Mouse (Mus musculus): Measurements from ENCODE around the gene Gapdhs. TPM values are rescaled to one million over a fixed set of nuclear protein-coding genes. Genes with fewer than 3 reads are reported as not detected.

Gene Gapdhs
- polyA plus RNA-seq, 1 experiment, result not detected

- TF ChIP-seq USF1 (IDR thresholded peaks at IDR 0.05; ENCODE audit: low read depth) (no peak), MAX (IDR thresholded peaks at IDR 0.05) (no peak), CTCF (IDR thresholded peaks at IDR 0.05; ENCODE audit: control insufficient read depth, insufficient read depth, insufficient read length) (no peak), MYOG (IDR thresholded peaks at IDR 0.05; ENCODE audit: control insufficient read depth, extremely low read depth, insufficient read length) (no peak), FOSL1 (IDR thresholded peaks at IDR 0.05; ENCODE audit: insufficient read depth, low read length, poor library complexity, severe bottlenecking) (no peak), CEBPB (IDR thresholded peaks at IDR 0.05; ENCODE audit: low read depth) (no peak), MYOD1 (IDR thresholded peaks at IDR 0.05; ENCODE audit: control insufficient read depth, insufficient read length, low read depth) (no peak)
- H3K27me3 ChIP-seq (ENCODE audit: control insufficient read depth, insufficient read depth, insufficient read length), result peaks cover 15% of the 10 kb centered on the region
- no peak overlapping the region for H3ac ChIP-seq (ENCODE audit: control insufficient read depth, insufficient read length, low read depth)
- no peak overlapping the region for H3K4me3 ChIP-seq (ENCODE audit: insufficient read depth, poor library complexity, severe bottlenecking)
- no peaks in the 10 kb centered on the region for H3K79me3 ChIP-seq (ENCODE audit: low read depth)
- no peaks in the 10 kb centered on the region for H3K36me3 ChIP-seq (ENCODE audit: control insufficient read depth, insufficient read depth)
- H3K79me2 ChIP-seq (ENCODE audit: control insufficient read depth, insufficient read depth), result no peaks in the 10 kb centered on the region
Measured at GRCm38 (mm10) chr7:30769236-30769635, 25.8 kb upstream of the Gapdhs start.

GRCm38 (mm10) chr7:30766408-30766807, 22.9 kb upstream of the Gapdhs start:
- Histone ChIP-seq H3K4me3 (ENCODE audit: insufficient read depth, poor library complexity, severe bottlenecking) (no peak overlapping the region), H3K79me2 (ENCODE audit: control insufficient read depth, insufficient read depth) (no peaks in the 10 kb centered on the region), H3K27me3 (ENCODE audit: control insufficient read depth, insufficient read depth, insufficient read length) (peaks cover 33% of the 10 kb centered on the region), H3K79me3 (ENCODE audit: low read depth) (no peaks in the 10 kb centered on the region), H3K36me3 (ENCODE audit: control insufficient read depth, insufficient read depth) (no peaks in the 10 kb centered on the region), H3ac (ENCODE audit: control insufficient read depth, insufficient read length, low read depth) (no peak overlapping the region)
- TF ChIP-seq FOSL1 (IDR thresholded peaks at IDR 0.05; ENCODE audit: insufficient read depth, low read length, poor library complexity, severe bottlenecking), result no peak
- no peak for TF ChIP-seq USF1 (IDR thresholded peaks at IDR 0.05; ENCODE audit: low read depth)
- no peak for TF ChIP-seq MAX (IDR thresholded peaks at IDR 0.05)
- no peak for TF ChIP-seq MYOD1 (IDR thresholded peaks at IDR 0.05; ENCODE audit: control insufficient read depth, insufficient read length, low read depth)
- no peak for TF ChIP-seq MYOG (IDR thresholded peaks at IDR 0.05; ENCODE audit: control insufficient read depth, extremely low read depth, insufficient read length)
- TF ChIP-seq CTCF (IDR thresholded peaks at IDR 0.05; ENCODE audit: control insufficient read depth, insufficient read depth, insufficient read length), result no peak
- no peak for TF ChIP-seq CEBPB (IDR thresholded peaks at IDR 0.05; ENCODE audit: low read depth)

GRCm38 (mm10) chr7:30765173-30765572, 21.7 kb upstream of the Gapdhs start:
- H3K4me3 ChIP-seq (ENCODE audit: insufficient read depth, poor library complexity, severe bottlenecking), result no peak overlapping the region
- peaks cover 33% of the 10 kb centered on the region for H3K27me3 ChIP-seq (ENCODE audit: control insufficient read depth, insufficient read depth, insufficient read length)
- no peak for TF ChIP-seq MYOD1 (IDR thresholded peaks at IDR 0.05; ENCODE audit: control insufficient read depth, insufficient read length, low read depth)
- TF ChIP-seq CTCF (IDR thresholded peaks at IDR 0.05; ENCODE audit: control insufficient read depth, insufficient read depth, insufficient read length), result no peak
- TF ChIP-seq MYOG (IDR thresholded peaks at IDR 0.05; ENCODE audit: control insufficient read depth, extremely low read depth, insufficient read length), result no peak
- TF ChIP-seq FOSL1 (IDR thresholded peaks at IDR 0.05; ENCODE audit: insufficient read depth, low read length, poor library complexity, severe bottlenecking), result no peak
- TF ChIP-seq CEBPB (IDR thresholded peaks at IDR 0.05; ENCODE audit: low read depth), result no peak
- TF ChIP-seq MAX (IDR thresholded peaks at IDR 0.05), result no peak
- no peak for TF ChIP-seq USF1 (IDR thresholded peaks at IDR 0.05; ENCODE audit: low read depth)
- no peaks in the 10 kb centered on the region for H3K36me3 ChIP-seq (ENCODE audit: control insufficient read depth, insufficient read depth)
- no peak overlapping the region for H3ac ChIP-seq (ENCODE audit: control insufficient read depth, insufficient read length, low read depth)
- H3K79me2 ChIP-seq (ENCODE audit: control insufficient read depth, insufficient read depth), result no peaks in the 10 kb centered on the region
- H3K79me3 ChIP-seq (ENCODE audit: low read depth), result no peaks in the 10 kb centered on the region

GRCm38 (mm10) chr7:30763456-30763855, 20.0 kb upstream of the Gapdhs start, which contains the start of gene Dmkn:
Gene Dmkn (plus strand): TSS chr7:30763756.
- Histone ChIP-seq H3ac (ENCODE audit: control insufficient read depth, insufficient read length, low read depth) (no peak within 1 kb of the TSS), H3K79me3 (ENCODE audit: low read depth) (no peaks in the 10 kb centered on the region), H3K4me3 (ENCODE audit: insufficient read depth, poor library complexity, severe bottlenecking) (no peak within 1 kb of the TSS), H3K36me3 (ENCODE audit: control insufficient read depth, insufficient read depth) (no peaks in the 10 kb centered on the region), H3K27me3 (ENCODE audit: control insufficient read depth, insufficient read depth, insufficient read length) (peaks cover 33% of the 10 kb centered on the region), H3K79me2 (ENCODE audit: control insufficient read depth, insufficient read depth) (no peaks in the 10 kb centered on the region)
- no peak for TF ChIP-seq MYOD1 (IDR thresholded peaks at IDR 0.05; ENCODE audit: control insufficient read depth, insufficient read length, low read depth)
- TF ChIP-seq MYOG (IDR thresholded peaks at IDR 0.05; ENCODE audit: control insufficient read depth, extremely low read depth, insufficient read length), result no peak
- TF ChIP-seq FOSL1 (IDR thresholded peaks at IDR 0.05; ENCODE audit: insufficient read depth, low read length, poor library complexity, severe bottlenecking), result no peak
- no peak for TF ChIP-seq USF1 (IDR thresholded peaks at IDR 0.05; ENCODE audit: low read depth)
- TF ChIP-seq CTCF (IDR thresholded peaks at IDR 0.05; ENCODE audit: control insufficient read depth, insufficient read depth, insufficient read length), result no peak
- TF ChIP-seq CEBPB (IDR thresholded peaks at IDR 0.05; ENCODE audit: low read depth), result no peak
- no peak for TF ChIP-seq MAX (IDR thresholded peaks at IDR 0.05)

GRCm38 (mm10) chr7:30761769-30762352, 18.4 kb upstream of the Gapdhs start:
- no peak overlapping the region for H3K4me3 ChIP-seq (ENCODE audit: insufficient read depth, poor library complexity, severe bottlenecking)
- H3ac ChIP-seq (ENCODE audit: control insufficient read depth, insufficient read length, low read depth), result no peak overlapping the region
- TF ChIP-seq FOSL1 (IDR thresholded peaks at IDR 0.05; ENCODE audit: insufficient read depth, low read length, poor library complexity, severe bottlenecking) (no peak), MAX (IDR thresholded peaks at IDR 0.05) (no peak), MYOD1 (IDR thresholded peaks at IDR 0.05; ENCODE audit: control insufficient read depth, insufficient read length, low read depth) (no peak), CTCF (IDR thresholded peaks at IDR 0.05; ENCODE audit: control insufficient read depth, insufficient read depth, insufficient read length) (no peak), MYOG (IDR thresholded peaks at IDR 0.05; ENCODE audit: control insufficient read depth, extremely low read depth, insufficient read length) (no peak)
- peaks cover 33% of the 10 kb centered on the region for H3K27me3 ChIP-seq (ENCODE audit: control insufficient read depth, insufficient read depth, insufficient read length)
- H3K79me3 ChIP-seq (ENCODE audit: low read depth), result no peaks in the 10 kb centered on the region
- H3K79me2 ChIP-seq (ENCODE audit: control insufficient read depth, insufficient read depth), result no peaks in the 10 kb centered on the region
- no peaks in the 10 kb centered on the region for H3K36me3 ChIP-seq (ENCODE audit: control insufficient read depth, insufficient read depth)
